Mouse (Mus musculus): ENCODE results near the gene Tada2a. TPM values are rescaled to one million over a fixed set of nuclear protein-coding genes. Genes with fewer than 3 reads are reported as not detected.

Gene Tada2a
- polyA plus RNA-seq, 1 experiment from 2014 or later = 16.2 TPM

GRCm38 (mm10) chr11:84057418-84057817 is 72.0 kb downstream of the Tada2a start:
- Histone ChIP-seq H3K36me3 (no peaks in the 10 kb centered on the region), H3K27me3 (replicated peaks) (no peaks in the 10 kb centered on the region; the same call in 1 of the 2 replicates), H3K4me1 (no peaks in the 10 kb centered on the region), H3K27ac (no peak overlapping the region), H3K9me3 (replicated peaks) (no peaks in the 10 kb centered on the region), H3K4me3 (no peak overlapping the region), H3K4me2 (no peak overlapping the region), H3K9ac (no peak overlapping the region)
- WGBS (ENCODE audit: insufficient replicate concordance) = 66% methylated on average over 2 of the region's 2 CpGs
- no peak for ATAC-seq

DNA sequence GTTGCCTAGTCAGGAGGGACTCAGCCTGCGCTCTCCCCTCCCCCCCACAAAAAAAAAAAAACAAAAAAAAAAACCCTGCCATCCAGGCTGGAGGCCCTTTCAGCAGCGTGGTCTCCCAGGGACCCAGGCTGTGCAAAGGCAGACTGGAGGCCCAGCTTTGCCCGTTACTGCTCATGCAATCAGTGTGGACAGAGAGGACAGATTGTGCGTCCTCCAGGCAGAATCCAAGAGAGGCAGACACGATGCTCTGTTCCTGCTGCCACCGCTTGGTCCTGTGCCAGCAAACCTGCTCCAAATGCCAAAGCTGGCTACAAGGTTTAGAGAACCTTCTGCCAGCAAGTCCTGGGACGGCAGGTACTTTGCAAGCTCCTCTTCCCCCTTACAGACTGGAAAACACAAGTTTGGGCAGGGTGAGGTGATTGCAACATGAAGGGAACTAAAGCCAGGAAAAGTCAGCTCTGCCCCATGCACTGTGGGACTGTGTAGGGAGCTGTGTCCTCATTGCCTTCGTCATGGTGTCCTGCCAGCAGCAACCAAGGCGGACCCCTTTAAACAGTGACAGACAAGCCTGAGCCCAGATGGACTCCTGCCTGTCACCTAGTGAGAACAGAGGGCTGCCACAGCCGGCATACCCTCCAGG is 75.8 kb downstream of the Tada2a start:
- Histone ChIP-seq H3K4me1 (no peaks in the 10 kb centered on the region), H3K4me2 (no peak overlapping the region), H3K9ac (no peak overlapping the region), H3K4me3 (no peak overlapping the region), H3K9me3 (replicated peaks) (no peaks in the 10 kb centered on the region), H3K36me3 (no peaks in the 10 kb centered on the region), H3K27ac (no peak overlapping the region), H3K27me3 (replicated peaks) (peaks cover 3% of the 10 kb centered on the region)
- ATAC-seq = no peak
- WGBS (ENCODE audit: insufficient replicate concordance) = 64% methylated on average over 10 of the region's 10 CpGs

DNA sequence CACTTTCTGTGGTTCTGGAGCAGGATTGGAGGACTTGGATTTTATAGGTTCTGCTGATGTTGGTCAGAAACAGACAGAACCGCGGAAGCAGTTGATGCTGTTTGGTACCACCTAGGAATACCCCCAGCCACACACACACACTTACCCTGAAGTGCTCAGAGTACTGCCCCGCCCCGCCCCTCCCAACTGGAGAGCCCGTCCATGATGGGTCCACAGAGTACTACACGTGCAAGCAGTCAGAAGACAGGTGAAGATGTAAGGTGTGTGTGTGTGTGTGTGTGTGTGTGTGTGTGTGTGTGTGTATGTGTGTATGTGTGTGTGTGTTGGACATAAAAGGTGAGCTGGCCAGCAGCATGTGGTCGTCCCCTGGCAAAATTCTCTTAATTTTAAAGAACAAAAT is 76.3 kb downstream of the Tada2a start:
- WGBS (ENCODE audit: insufficient replicate concordance) = 72% methylated on average over 7 of the region's 7 CpGs
- ATAC-seq = no peak
- H3K27ac ChIP-seq = no peak overlapping the region
- H3K4me3 ChIP-seq = no peak overlapping the region
- H3K4me2 ChIP-seq = no peak overlapping the region
- peaks cover 7% of the 10 kb centered on the region for H3K27me3 ChIP-seq (replicated peaks)
- H3K36me3 ChIP-seq = no peaks in the 10 kb centered on the region
- H3K9me3 ChIP-seq (replicated peaks) = no peaks in the 10 kb centered on the region
- H3K9ac ChIP-seq = no peak overlapping the region
- H3K4me1 ChIP-seq = no peaks in the 10 kb centered on the region

DNA sequence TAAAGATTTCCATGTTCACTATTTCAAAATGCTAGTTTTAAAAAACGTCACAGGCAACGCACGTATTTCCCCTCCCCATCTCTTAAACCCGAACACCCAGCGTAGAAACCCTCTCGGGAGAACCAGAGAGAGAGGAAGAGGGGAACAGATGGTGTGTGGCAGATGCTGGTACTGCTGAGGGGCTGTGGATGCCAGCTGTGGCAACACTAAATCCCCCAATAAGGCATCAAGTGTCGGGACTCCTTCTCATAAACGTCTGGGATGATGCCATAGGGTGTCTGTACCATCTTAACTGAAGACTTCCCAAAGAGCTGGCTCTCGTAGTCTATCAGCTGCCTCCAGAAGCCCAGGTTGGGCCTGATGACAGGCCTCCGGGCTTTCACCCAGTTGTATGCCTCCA is 81.0 kb downstream of the Tada2a start:
- no peak for ATAC-seq
- no peaks in the 10 kb centered on the region for H3K36me3 ChIP-seq
- H3K27ac ChIP-seq = no peak overlapping the region
- 69% methylated on average over 10 of the region's 10 CpGs for WGBS (ENCODE audit: insufficient replicate concordance)
- H3K27me3 ChIP-seq (replicated peaks) = peaks cover 7% of the 10 kb centered on the region; the same call in 1 of the 2 replicates
- no peaks in the 10 kb centered on the region for H3K9me3 ChIP-seq (replicated peaks)
- peaks cover 10% of the 10 kb centered on the region for H3K4me1 ChIP-seq
- no peak overlapping the region for H3K9ac ChIP-seq
- H3K4me2 ChIP-seq = no peak overlapping the region
- H3K4me3 ChIP-seq = no peak overlapping the region

DNA sequence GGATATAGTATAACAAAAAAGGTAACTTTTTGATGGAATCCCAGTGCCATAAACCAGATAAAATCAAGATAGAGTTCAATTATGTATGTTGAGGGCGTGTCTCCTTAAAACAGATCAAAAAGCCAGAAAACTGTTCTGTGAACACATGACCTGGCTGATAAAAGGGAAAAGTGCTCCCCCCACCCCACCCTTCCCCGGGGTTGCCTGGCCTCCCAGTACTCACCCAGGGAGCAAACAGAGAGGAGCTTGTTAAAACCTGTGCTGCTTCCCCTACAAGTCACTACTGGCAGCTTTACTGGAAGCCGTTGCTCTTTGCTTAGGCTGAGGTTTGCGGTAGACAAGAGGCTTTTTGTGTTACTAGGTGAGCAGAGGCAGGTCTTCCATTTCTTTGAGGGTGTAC is 82.1 kb downstream of the Tada2a start:
- Histone ChIP-seq H3K9ac (no peak overlapping the region), H3K36me3 (peaks cover 10% of the 10 kb centered on the region)
- WGBS (ENCODE audit: insufficient replicate concordance) = 53% methylated on average over 4 of the region's 4 CpGs

GRCm38 (mm10) chr11:84044988-84045387 is 84.4 kb downstream of the Tada2a start:
- H3K27me3 ChIP-seq (replicated peaks) = peaks cover 7% of the 10 kb centered on the region; the same call in 1 of the 2 replicates
- no peaks in the 10 kb centered on the region for H3K9me3 ChIP-seq (replicated peaks)
- no peak overlapping the region for H3K27ac ChIP-seq
- peaks cover 32% of the 10 kb centered on the region for H3K36me3 ChIP-seq
- H3K4me1 ChIP-seq = peaks cover 10% of the 10 kb centered on the region
- H3K4me3 ChIP-seq = no peak overlapping the region
- no peak overlapping the region for H3K4me2 ChIP-seq
- ATAC-seq = no peak
- 21% methylated on average over 1 of the region's 1 CpGs for whole genome bisulfite sequencing (ENCODE audit: insufficient replicate concordance)
- no peak overlapping the region for H3K9ac ChIP-seq

More for the DNA sequence above, 82.1 kb downstream of the Tada2a start:
- Histone ChIP-seq H3K27me3 (replicated peaks) (peaks cover 7% of the 10 kb centered on the region; the same call in 1 of the 2 replicates), H3K4me3 (no peak overlapping the region), H3K27ac (no peak overlapping the region), H3K4me2 (no peak overlapping the region), H3K9me3 (replicated peaks) (no peaks in the 10 kb centered on the region), H3K4me1 (peaks cover 10% of the 10 kb centered on the region)
- no peak for ATAC-seq

- ATAC-seq = no peak
- H3K9ac ChIP-seq = no peak overlapping the region
- no peak overlapping the region for H3K4me3 ChIP-seq
- peaks cover 10% of the 10 kb centered on the region for H3K4me1 ChIP-seq
- H3K27ac ChIP-seq = no peak overlapping the region
- no peak overlapping the region for H3K4me2 ChIP-seq
- H3K36me3 ChIP-seq = peaks cover 51% of the 10 kb centered on the region
- no peaks in the 10 kb centered on the region for H3K27me3 ChIP-seq (replicated peaks)
- no peaks in the 10 kb centered on the region for H3K9me3 ChIP-seq (replicated peaks)
- WGBS (ENCODE audit: insufficient replicate concordance) = 76% methylated on average over 14 of the region's 14 CpGs
Measured at GRCm38 (mm10) chr11:84042808-84043762, 86.3 kb downstream of the Tada2a start.

DNA sequence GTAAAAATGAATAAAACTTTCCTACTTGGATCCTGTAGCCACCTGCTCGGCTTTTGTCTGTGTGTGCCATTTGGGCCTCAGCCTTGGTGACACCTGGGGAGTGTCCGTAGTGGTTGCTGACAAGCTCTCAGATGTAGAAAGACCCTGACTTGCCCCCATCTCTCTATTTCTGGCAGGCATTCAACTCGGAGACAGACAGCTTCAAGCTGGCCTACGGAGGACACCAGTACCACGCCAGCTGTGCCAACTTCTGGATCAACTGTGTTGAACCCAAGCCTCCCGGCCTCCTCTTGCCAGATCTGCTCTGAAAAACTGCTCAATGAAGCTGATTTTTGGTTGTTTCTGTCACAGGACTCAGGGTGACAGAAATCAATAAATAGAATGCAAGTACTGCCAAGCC is 88.8 kb downstream of the Tada2a start:
- no peaks in the 10 kb centered on the region for H3K4me1 ChIP-seq
- WGBS (ENCODE audit: insufficient replicate concordance) = 79% methylated on average over 6 of the region's 6 CpGs
- no peak for ATAC-seq
- H3K9me3 ChIP-seq (replicated peaks) = no peaks in the 10 kb centered on the region
- H3K27me3 ChIP-seq (replicated peaks) = no peaks in the 10 kb centered on the region
- no peak overlapping the region for H3K4me2 ChIP-seq
- H3K9ac ChIP-seq = no peak overlapping the region
- no peak overlapping the region for H3K27ac ChIP-seq
- H3K4me3 ChIP-seq = no peak overlapping the region
- H3K36me3 ChIP-seq = peaks cover 61% of the 10 kb centered on the region

DNA sequence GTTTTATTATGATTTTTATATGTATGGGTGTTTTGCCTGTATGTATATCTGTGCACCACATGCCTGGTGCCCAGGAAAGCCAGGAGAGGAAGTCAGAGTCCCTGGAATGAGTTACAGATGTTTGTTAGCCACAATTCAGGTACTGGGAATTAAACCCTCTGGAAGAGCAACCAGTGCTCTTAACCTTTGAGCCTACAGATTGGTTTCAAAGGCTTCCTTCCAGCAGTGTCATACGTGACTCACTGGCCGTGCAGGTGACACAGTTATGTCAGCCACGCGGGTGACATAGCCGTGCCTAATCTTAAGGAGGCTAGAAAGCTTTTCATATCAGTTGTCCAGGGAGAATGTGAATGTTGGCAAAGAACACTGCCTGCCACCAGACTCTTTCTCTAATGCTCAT is 95.7 kb downstream of the Tada2a start:
- 89% methylated on average over 5 of the region's 5 CpGs for WGBS (ENCODE audit: insufficient replicate concordance)
- no peaks in the 10 kb centered on the region for H3K9me3 ChIP-seq (replicated peaks)

GRCm38 (mm10) chr11:84032559-84032958 is 96.8 kb downstream of the Tada2a start:
- WGBS (ENCODE audit: insufficient replicate concordance) = 73% methylated on average over 5 of the region's 5 CpGs
- Histone ChIP-seq H3K9me3 (replicated peaks) (no peaks in the 10 kb centered on the region), H3K4me1 (no peaks in the 10 kb centered on the region), H3K4me2 (no peak overlapping the region), H3K4me3 (no peak overlapping the region), H3K27ac (no peak overlapping the region), H3K36me3 (peaks cover 65% of the 10 kb centered on the region), H3K27me3 (replicated peaks) (no peaks in the 10 kb centered on the region), H3K9ac (no peak overlapping the region)
- ATAC-seq = no peak

More for the DNA sequence above, 95.7 kb downstream of the Tada2a start:
- Histone ChIP-seq H3K4me3 (no peak overlapping the region), H3K27me3 (replicated peaks) (no peaks in the 10 kb centered on the region), H3K36me3 (peaks cover 61% of the 10 kb centered on the region), H3K4me1 (no peaks in the 10 kb centered on the region), H3K27ac (no peak overlapping the region), H3K4me2 (no peak overlapping the region), H3K9ac (no peak overlapping the region)
- ATAC-seq = no peak

GRCm38 (mm10) chr11:84031971-84032370 is 97.4 kb downstream of the Tada2a start:
- no peaks in the 10 kb centered on the region for H3K27me3 ChIP-seq (replicated peaks)
- no peak overlapping the region for H3K4me2 ChIP-seq
- no peak for ATAC-seq
- no peak overlapping the region for H3K4me3 ChIP-seq
- 52% methylated on average over 9 of the region's 9 CpGs for whole genome bisulfite sequencing (ENCODE audit: insufficient replicate concordance)
- no peak overlapping the region for H3K9ac ChIP-seq
- peaks cover 70% of the 10 kb centered on the region for H3K36me3 ChIP-seq
- H3K27ac ChIP-seq = no peak overlapping the region
- no peaks in the 10 kb centered on the region for H3K9me3 ChIP-seq (replicated peaks)
- no peaks in the 10 kb centered on the region for H3K4me1 ChIP-seq
